Mouse (Mus musculus) erythroblast, embryonic 14.5 days (primary cell): ENCODE measurements around the gene Slc29a1. TPM values are rescaled to one million over a fixed set of nuclear protein-coding genes. Genes with fewer than 3 reads are reported as not detected.

Source experiments
- H3K27me3 ChIP-seq: 2 replicates; pipeline ENCODE4 v1.6.1; 2012; ENCODE audit warnings: inconsistent platforms; ENCODE audit not compliant: control insufficient read depth
- H3K36me3 ChIP-seq: 2 replicates; pipeline ENCODE4 v1.6.1; 2012; ENCODE audit warnings: mild to moderate bottlenecking, inconsistent platforms; ENCODE audit not compliant: control insufficient read depth
- H3K4me1 ChIP-seq: 2 replicates; pipeline ENCODE4 v1.6.1; 2012; ENCODE audit warnings: inconsistent platforms; ENCODE audit not compliant: control insufficient read depth
- H3K4me3 ChIP-seq: replicated peaks from 2 replicates; pipeline ENCODE3; 2012; ENCODE audit warnings: moderate library complexity, mild to moderate bottlenecking, inconsistent platforms
- H3K9me3 ChIP-seq: 2 replicates; pipeline ENCODE4 v1.6.1; 2012; ENCODE audit warnings: low read length, inconsistent platforms, mixed read lengths; ENCODE audit not compliant: control insufficient read depth
- GATA1 ChIP-seq: IDR thresholded peaks from 2 replicates; pipeline ENCODE4 v1.6.1; 2012; ENCODE audit warnings: low read length, inconsistent platforms, mixed read lengths
- TAL1 ChIP-seq: IDR thresholded peaks from 3 replicates; pipeline ENCODE4 v1.6.1; 2012; ENCODE audit warnings: low read length, inconsistent platforms, mixed read lengths
- polyA plus RNA-seq: library from polyadenylated mRNA; stranded (reverse); fragments of >175 nt; gene quantifications from 2 replicates; pipeline ENCODE4 v1.2.3, GENCODE M21; 2012

Gene Slc29a1
- polyA plus RNA-seq, 1 experiment, result 77.5 TPM

DNA sequence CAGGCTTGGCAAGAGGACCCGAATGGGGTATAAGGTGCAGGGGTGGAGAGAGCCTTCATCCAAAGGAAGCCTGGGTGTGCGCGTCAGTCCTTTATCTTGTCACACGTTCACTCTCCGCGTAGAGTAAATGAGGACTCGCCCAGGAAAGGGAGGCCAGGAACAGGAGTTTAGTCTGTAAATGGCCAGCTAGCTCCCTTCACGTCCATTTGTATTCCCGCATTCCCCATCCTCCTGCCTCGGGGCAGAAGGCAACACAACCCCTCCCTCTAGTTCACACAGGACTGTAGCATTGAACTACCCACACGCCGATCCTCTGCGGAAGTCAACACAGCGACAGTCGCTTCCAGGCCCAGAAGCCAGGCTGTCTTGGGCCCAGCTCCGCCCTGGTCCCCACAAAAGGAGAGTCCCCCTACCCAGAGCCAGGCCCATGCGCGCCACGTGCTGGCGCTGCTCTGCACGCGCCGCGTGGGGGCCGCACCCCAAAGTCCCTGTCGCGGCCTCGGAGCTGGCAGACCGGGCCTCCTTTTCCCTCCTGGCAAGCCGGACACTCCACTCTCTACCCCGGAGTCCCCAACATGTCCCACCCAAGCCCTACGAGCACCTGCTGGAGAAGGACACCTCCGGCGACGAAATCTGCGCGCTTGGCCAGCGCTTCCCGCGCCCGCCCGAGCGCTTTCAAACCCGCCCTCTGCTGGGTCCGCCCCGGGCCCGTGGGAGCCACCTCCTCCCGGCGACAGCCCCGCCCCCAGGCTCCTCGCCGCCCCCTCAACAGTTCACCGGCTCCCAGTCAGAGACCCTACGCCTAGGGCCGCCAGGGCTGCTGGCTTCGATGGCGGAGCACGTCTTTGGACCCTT, 4.3 kb downstream of the Slc29a1 start:
- H3K4me1 ChIP-seq, result peaks cover 94% of the 10 kb centered on the region
- TF ChIP-seq GATA1, result no peak
- TF ChIP-seq TAL1, result no peak
- H3K27me3 ChIP-seq, result no peaks in the 10 kb centered on the region

DNA sequence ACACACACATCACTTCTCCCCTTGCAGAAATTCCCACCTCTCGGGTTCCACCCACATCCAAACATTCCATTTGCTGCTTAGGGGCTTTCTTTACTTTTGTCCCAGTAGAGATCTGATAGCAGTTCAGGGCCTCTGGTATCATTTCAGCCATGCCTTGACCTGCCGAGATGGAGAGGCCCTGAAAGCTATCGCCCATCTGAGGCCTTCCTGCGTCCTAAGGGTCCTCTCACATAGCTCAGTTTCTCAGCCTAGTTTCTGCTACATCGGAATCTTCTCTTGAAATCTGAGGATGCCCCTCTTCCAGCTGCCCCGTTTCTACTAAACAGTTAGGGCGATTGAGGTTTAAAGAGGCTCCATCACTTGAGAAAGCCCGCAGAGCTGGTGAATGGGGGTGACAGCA, 5.2 kb downstream of the Slc29a1 start:
- peaks cover 51% of the 10 kb centered on the region for H3K36me3 ChIP-seq
- H3K27me3 ChIP-seq, result no peaks in the 10 kb centered on the region; the same call in 1 of the 2 replicates
- H3K4me1 ChIP-seq, result peaks cover 94% of the 10 kb centered on the region
- 0 out of 2 replicates have a peak, but pooled peaks cover under 1% of the 10 kb centered on the region for H3K9me3 ChIP-seq
- TF ChIP-seq GATA1, result peak; percentile 57
- TF ChIP-seq TAL1, result no peak
- peak overlapping the region; percentile 100 for H3K4me3 ChIP-seq

More for the DNA sequence above, 4.3 kb downstream of the Slc29a1 start:
- H3K4me3 ChIP-seq, result peak overlapping the region; percentile 100
- peaks cover 42% of the 10 kb centered on the region for H3K36me3 ChIP-seq
- no peaks in the 10 kb centered on the region for H3K9me3 ChIP-seq

DNA sequence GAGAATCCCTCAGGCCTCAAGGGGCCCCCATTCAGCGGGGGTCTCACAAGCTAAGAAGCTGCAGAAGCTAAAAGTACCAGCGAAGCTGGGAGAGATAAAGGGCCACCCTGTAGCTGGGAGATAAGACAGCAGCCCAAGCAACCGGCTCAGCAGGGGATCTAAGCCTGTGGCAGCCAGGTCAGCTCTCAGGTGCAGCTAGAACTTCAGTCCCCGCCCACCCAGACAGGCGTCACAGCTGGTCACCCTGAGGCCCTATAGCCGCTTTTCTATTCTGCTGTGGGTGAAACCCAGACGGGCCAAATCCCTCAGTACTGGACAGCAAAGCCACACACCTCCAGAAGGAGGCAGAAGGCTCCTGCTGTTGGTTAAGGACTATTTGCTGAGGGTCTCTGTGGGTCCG, 5.9 kb downstream of the Slc29a1 start:
- no peaks in the 10 kb centered on the region; the same call in 1 of the 2 replicates for H3K27me3 ChIP-seq
- H3K36me3 ChIP-seq, result peaks cover 58% of the 10 kb centered on the region
- peak overlapping the region; percentile 100 for H3K4me3 ChIP-seq
- TF ChIP-seq TAL1, result peak; percentile 83
- peak; percentile 92 for TF ChIP-seq GATA1
- peaks cover 95% of the 10 kb centered on the region for H3K4me1 ChIP-seq
- peaks cover 4% of the 10 kb centered on the region; the same call in 1 of the 2 replicates for H3K9me3 ChIP-seq

DNA sequence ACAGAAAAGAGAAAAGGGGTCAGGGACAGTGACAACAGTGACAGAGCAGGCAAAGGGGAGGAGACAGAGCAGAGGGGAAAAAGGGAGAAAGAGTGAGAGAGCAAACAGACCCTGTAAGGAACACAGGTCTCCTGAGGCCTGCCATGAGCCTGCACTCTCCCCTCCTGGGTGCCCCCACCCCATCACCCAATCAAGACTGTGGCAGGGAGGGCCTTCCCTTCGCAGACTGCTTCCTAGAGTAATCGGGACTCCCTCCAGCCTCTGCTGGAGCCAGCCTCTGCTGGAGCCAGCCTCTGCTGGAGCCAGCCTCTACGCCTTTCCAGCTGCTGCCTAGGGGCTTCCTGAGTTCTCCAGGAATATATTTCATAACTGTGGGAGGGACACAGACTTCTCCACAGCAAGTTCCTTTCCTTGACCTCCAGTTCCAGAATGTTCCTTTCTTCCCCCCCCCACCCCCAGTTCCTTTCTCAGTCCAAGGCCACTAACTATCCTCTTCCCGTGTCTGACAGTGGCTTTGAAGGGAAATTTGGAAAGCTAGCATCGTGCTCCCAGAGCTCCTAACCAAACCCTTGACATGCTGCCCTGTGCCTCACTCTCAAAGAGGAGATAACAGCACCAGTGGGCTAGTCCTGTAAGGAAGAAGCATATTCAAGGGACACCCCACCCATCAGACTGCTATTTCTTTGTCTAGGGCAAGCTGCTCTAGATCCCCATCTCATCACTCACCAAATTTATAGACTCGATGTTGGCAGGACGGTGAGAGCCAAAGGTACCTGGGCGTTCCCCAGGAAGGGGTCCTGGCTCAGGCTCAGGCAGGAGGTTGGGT, 6.6 kb downstream of the Slc29a1 start:
- Histone ChIP-seq H3K4me3 (peak overlapping the region; percentile 100), H3K4me1 (peaks cover 90% of the 10 kb centered on the region), H3K9me3 (peaks cover 6% of the 10 kb centered on the region; the same call in 1 of the 2 replicates), H3K27me3 (no peaks in the 10 kb centered on the region; the same call in 1 of the 2 replicates), H3K36me3 (peaks cover 64% of the 10 kb centered on the region)
- no peak for TF ChIP-seq GATA1
- no peak for TF ChIP-seq TAL1

DNA sequence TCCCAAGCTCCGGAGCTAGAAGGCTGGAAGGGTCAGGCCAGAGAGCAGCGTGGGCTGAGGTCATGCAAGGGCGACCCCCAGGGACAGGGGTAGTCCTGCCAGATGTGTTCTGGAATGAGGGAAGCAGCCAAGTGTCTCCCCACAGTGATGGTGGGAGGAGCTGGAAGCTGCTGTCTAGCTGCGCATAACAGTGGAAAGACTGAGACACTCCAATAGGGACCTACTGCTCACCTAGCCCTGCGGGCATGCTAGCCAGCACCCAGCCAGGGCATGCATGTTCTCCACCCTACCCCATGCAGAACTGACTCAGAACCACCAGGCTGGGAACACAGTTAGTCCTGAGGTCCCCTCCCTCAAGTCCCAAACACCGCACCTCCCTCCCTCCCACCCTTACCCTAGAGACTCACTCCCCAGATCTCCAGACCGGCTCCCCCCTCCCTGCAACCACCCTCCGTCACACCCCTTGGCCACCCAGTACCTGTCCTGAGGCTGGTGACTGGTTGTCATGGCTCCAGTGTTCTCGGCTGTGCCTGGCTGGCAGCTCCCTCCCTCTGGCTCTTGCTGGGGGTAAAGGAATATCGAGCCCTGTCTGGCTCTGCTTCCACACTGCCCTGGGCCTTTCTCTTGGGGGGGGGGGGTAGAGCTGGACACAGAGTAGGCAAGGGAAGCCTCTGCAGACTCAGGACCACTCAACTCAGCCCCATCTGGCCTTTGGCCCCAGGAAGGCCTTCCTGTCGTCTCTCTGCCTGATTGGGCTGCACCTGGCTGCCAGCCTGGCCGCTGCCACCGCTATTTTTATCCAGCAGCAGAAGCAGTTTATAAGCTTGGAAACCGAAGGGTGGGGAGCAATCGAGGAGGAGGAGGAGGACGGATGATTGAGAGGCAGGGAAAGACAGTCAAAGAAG, 7.5 kb downstream of the Slc29a1 start:
- H3K9me3 ChIP-seq, result peaks cover 9% of the 10 kb centered on the region
- H3K4me3 ChIP-seq, result peak overlapping the region; percentile 100
- TF ChIP-seq GATA1 (no peak), TAL1 (no peak)
- H3K36me3 ChIP-seq, result peaks cover 73% of the 10 kb centered on the region
- no peaks in the 10 kb centered on the region; the same call in 1 of the 2 replicates for H3K27me3 ChIP-seq
- peaks cover 87% of the 10 kb centered on the region for H3K4me1 ChIP-seq

DNA sequence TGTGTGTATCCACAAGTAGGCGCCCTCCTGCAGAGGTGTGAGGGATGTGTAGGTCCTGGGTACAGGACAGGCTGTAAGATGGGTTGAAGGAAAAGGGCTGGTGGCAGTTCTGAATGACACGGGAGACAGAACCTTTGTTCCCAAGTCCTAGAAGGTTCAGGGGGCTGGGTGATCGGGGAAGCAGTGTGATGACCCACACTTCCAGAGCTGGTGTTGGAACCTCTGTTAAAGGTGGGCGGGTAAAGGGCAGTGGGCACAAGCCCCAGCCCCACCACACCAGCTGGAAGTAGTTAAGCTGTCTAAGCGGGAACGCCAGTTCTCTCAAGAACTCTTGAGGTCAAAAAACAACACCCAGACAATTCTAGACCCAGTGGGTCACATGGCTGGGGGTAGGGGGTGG, 9.0 kb downstream of the Slc29a1 start:
- no peaks in the 10 kb centered on the region; the same call in 1 of the 2 replicates for H3K27me3 ChIP-seq
- peaks cover 89% of the 10 kb centered on the region for H3K36me3 ChIP-seq
- peaks cover 16% of the 10 kb centered on the region for H3K9me3 ChIP-seq
- H3K4me3 ChIP-seq, result peak overlapping the region; percentile 16
- TF ChIP-seq GATA1 (no peak), TAL1 (no peak)
- peaks cover 85% of the 10 kb centered on the region for H3K4me1 ChIP-seq

DNA sequence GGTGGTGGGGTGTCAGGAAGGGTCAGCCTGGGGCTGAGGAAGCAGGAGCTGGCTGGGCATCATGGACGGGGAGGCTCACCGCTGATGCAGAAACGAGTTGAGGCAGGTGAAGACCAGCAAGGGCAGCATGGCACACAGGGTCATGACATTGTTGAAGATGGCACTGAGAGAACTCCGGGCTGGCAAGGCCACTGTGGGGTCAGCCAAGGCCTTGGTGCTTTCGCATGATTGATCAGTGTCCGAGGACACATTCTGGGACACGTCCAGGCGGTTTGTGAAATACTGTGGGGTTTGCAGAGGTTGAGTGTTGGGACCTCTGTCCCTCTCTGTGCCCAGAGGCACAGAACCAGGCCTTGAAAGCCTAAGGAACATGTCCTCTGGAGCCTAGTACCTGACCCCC, 9.6 kb downstream of the Slc29a1 start:
- TF ChIP-seq GATA1 (no peak), TAL1 (no peak)
- H3K27me3 ChIP-seq, result no peaks in the 10 kb centered on the region; the same call in 1 of the 2 replicates
- peak overlapping the region; percentile 1 for H3K4me3 ChIP-seq
- H3K4me1 ChIP-seq, result peaks cover 85% of the 10 kb centered on the region
- H3K36me3 ChIP-seq, result peaks cover 94% of the 10 kb centered on the region
- H3K9me3 ChIP-seq, result peaks cover 16% of the 10 kb centered on the region

DNA sequence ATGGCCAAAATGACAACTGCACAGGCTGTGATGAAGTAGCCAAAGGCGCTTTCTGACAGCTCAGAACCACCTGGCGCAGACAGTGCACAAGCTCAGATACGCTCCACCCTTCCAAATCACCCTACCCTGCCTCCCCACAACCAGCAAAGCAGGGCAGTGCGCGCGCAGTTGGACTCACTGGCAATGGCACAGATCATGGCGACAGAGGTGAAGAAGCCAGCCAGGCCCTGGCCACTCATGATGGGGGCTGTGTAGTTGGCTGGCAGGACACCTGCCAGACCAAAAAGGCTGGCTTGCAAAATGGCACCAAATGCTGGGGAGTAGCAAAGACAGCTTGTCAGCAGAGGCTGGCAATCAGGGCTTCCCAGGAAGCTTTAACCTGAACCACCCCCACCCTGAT, 10.2 kb downstream of the Slc29a1 start:
- H3K27me3 ChIP-seq, result no peaks in the 10 kb centered on the region; the same call in 1 of the 2 replicates
- H3K4me1 ChIP-seq, result peaks cover 86% of the 10 kb centered on the region
- TF ChIP-seq GATA1 (no peak), TAL1 (no peak)
- H3K9me3 ChIP-seq, result peaks cover 16% of the 10 kb centered on the region
- peaks cover 96% of the 10 kb centered on the region for H3K36me3 ChIP-seq
- no peak overlapping the region for H3K4me3 ChIP-seq

DNA sequence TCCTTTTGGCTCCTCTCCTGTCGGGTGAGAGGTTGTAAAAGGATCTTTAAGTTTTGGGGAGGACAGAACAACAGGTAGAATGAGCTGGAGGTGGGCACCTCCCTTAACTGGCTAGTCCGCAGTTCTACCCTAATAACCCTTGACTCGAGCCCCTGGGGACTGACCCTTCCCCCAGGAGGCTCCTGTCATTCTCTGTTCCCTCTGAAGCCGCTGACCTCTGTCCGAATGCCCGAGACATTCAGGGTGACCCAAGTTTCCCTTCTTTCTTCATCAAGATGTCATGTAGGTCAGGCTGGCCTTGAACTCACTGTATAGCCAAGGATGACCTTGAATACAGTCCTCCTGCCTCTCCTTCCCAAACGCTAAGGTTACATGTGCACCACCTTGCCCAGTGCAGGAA, 11.0 kb downstream of the Slc29a1 start:
- peaks cover 87% of the 10 kb centered on the region for H3K4me1 ChIP-seq
- no peak overlapping the region for H3K4me3 ChIP-seq
- H3K27me3 ChIP-seq, result no peaks in the 10 kb centered on the region; the same call in 1 of the 2 replicates
- TF ChIP-seq TAL1 (no peak), GATA1 (no peak)
- peaks cover 99% of the 10 kb centered on the region for H3K36me3 ChIP-seq
- H3K9me3 ChIP-seq, result peaks cover 16% of the 10 kb centered on the region
